Mouse (Mus musculus) liver, adult (tissue): ENCODE results near the gene Zfp108.

Experiments used
- GATA4 ChIP-seq: IDR thresholded peaks from 2 replicates; pipeline ENCODE4 v1.6.1; 2014; ENCODE audit warnings: mild to moderate bottlenecking, low read length; ENCODE audit not compliant: insufficient replicate concordance

Zfp108 gene

GRCm38 (mm10) chr7:24270288-24270672 lies 15.7 kb downstream of the Zfp108 start, which contains the start of gene Zfp93:
Gene Zfp93, plus strand, starts transcription at chr7:24270420.
- TF ChIP-seq GATA4, result no peak

DNA sequence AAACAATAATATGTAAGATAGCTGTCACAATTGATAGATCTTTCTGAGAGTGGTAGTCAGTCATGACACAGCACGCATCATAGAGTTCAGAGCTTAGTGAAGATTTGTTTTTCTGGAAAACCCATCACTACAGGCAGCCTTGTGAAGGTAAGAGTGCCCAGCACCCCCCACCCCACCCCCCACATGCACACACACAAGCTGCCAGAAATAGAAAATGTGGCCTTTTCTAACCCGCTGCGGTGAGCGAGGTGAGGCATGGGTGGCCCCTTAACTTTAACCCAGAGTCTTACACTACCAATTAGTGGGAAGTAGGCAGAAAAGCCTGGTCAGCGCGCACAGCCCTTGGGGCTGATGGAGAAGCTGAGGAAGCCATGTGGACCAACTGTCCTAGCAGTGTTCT lies 16.6 kb downstream of the Zfp108 start:
- TF ChIP-seq GATA4, result no peak

DNA sequence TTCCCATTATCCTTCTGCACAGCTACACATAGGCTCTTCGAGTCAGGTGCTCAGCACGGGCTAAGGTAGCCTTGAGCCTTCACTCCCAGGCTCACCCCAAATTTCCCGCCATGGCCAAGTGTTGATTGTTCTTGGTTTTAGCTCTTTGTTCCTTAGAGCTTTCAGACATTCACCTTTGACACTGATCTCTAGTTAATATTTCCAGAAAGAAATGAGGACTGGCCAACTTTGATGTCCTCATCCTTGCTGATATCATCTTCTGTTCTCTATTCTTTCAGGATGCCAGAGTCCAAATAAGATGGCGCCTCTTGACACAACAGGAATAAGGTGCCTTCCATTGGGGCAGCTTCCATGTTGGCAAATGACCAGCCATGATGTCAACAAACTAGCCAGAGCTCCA lies 19.9 kb downstream of the Zfp108 start:
- TF ChIP-seq GATA4, result no peak

DNA sequence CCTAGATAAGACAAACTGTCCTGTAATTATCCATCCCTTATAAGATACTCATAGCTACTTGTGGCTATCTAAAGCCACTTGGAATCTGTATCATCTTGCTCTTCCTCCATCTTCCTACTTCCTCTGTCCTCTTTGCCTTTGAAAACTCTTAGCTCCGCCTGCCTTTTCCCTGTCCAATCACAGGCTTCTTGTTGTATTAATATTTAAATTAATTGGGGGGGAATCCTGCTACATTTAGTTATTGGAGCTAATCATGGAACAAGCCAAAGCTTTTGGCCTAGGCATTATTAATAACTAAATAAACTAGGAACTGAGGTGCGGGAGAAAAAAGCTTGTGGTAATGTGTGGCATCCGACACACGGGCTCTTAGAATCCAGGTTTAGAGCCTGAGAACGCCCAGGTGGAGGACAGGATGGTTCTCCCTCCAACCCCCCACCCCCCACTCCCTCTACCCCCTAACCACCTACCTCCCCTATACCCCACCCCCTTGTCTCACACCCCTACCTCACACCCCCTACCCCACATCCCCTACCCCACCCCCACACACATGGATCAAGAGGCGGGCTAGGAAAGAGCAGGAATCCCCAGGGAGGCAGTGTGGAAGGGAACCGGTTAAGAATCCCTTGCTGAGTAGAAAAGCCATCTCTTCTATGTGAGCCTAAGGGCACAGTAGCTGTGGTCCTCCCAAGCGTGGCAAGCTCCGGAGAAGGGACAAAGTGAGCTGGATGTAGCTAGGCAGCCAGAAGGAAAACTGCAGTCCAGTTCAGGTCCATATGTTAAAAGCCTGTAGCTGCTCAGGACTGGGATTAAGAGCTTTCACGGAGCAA lies 25.6 kb downstream of the Zfp108 start:
- TF ChIP-seq GATA4, result no peak

DNA sequence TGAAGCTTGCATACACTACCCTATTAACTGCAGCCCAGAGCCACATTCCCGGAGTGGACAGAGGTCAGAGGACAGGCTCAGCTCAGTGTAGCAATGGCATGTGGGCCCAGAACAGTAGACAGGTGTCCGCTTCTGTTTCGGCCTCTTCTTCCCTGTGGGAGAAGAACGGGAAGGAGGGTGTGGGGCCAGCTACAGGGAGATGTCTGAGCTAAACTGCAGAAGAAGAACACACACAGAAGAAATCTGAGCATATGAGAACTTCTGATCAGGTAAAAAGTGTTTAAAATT lies 26.2 kb downstream of the Zfp108 start:
- TF ChIP-seq GATA4, result no peak

DNA sequence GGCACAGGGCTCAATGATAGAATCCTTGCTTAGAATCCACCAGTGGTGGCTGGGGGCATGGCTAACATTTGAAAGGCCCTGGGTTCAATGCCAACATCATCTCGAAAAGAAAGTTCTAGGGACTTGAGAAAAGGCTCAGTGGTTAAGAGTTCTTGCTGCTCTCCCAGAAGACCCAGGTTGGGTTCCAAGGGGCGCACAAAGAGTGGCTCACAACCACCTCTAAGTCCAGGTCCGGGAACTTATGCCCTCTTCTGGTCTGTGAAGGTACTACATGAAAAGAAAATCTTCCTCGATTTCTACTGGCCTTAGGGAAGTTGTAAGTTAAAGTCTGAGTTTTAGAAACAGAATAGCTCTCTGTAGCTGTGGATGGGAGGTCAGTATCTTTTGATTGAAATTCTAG lies 31.5 kb downstream of the Zfp108 start:
- TF ChIP-seq GATA4, result no peak

- TF ChIP-seq GATA4, result no peak
Observed at GRCm38 (mm10) chr7:24286916-24287315, 32.3 kb downstream of the Zfp108 start.

GRCm38 (mm10) chr7:24287670-24288069 lies 33.1 kb downstream of the Zfp108 start:
- no peak for TF ChIP-seq GATA4

DNA sequence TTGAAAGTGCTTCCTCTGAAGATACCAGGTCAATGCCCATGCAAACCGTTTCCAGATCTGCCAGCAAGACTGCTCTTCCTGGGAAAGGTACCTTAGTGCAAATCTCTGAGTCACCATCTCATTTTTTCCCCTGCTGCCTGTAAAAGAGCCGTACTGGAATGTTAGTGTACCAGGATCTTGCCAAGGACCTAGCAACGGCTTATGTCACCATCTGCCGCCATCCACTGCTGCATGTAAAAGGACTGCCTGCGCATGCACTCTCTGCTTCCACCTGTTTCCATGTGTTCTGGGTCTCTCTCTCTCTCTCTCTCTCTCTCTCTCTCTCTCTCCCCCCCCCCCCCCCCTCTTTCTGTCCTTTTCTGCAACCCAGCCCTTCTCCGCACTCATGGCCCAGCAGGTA lies 33.9 kb downstream of the Zfp108 start:
- no peak for TF ChIP-seq GATA4

DNA sequence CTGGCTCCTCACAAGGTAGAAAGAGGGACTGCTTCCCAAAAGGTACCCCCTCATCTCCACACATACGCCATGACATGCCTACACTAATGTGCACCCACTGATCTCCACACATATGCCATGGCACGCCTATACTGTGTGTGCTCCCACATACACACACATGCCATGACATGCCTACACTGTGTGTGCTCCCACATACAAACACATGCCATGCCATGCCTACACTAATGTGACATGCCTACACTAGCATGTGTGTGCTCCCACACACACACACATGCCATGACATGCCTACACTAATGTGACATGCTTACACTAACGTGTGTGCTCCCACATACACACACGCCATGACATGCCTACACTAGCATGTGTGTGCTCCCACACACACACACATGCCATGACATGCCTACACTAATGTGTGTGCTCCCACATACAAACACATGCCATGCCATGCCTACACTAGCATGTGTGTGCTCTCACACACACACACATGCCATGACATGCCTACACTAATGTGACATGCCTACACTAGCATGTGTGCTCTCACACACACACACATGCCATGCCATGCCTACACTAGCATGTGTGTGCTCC lies 35.6 kb downstream of the Zfp108 start:
- TF ChIP-seq GATA4, result no peak

DNA sequence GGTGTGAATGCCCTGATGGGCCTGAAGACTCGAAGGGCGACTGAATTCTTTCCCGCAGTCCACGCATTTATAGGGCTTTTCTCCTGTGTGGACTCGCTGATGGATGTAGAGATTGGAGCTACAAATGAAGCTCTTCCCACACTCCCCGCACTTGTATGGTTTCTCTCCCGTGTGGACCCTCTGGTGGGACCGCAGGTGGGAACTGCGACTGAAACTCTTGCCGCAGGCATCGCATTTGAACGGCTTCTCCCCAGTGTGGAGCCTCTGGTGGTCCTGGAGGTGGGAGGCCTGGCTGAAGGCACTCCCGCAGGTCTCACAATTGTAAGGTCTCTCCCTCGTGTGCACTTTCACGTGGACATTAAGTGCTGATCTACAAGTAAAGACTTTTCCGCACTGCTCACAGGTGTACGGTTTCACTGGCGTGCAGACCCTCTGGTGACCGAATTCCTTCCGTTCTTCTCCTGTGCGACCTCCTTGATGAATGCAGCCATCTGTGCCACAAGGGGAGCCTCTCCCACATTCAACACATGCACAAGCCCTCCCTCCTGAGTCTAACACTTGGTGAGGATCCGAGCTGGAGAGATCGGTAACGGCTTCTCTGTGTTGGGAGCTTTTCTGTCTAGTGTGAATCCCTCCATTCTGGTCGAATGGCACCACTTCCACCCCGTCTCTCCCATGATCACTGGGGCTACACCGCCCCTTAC lies 36.9 kb downstream of the Zfp108 start:
- TF ChIP-seq GATA4, result no peak

DNA sequence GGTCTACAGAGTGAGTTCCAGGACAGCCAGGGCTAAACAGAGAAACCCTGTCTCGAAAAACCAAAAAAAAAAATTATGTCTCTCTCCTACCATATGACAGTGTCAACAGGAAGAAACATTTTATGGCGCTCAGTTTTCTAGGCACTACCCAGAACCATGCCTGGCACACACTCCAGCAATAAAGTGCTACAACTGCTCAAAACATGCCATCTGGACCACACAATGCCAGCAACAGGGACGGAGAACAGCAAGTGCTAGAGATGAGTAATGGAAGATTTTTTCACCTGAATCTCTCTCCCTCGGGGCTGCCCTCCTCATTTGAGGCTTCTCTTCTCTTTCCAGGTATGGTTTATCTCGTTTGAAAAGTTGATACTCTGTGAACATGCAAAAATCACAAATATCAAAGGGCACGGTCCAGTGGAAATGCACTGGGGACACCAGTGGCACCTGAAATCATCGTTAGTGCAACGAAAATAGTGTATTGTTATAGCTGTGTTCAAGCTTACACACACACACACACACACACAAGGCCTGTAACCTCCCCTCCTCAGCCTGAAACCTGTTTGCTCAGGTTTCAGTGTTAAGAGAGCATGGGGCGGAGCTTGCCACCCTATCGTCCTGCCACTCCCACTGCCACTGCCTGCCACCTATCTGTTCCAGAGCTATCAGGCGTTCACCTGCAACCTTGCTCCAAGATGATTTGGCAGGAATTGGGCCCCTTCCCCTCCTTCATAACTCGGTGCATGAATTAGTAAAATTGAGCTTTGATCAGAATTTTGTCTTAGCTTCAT lies 38.7 kb downstream of the Zfp108 start:
- no peak for TF ChIP-seq GATA4

DNA sequence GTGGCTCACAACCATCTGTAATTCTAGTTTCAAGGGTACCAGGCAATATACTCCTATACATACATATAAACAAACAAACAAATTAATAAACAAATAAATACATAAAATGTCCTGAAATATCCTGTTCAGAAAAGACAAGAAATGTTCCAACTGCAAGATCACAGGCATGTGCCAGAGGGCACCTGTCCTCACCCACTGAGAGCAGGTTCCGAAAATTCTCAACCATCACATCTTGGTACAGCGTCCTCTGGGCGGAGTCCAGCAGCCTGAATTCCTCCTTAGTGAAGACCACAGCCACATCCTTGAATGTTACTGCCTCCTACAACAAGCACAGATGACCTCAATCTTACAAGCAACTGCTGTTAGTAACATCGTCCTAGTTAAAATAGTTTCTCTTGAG lies 40.2 kb downstream of the Zfp108 start:
- no peak for TF ChIP-seq GATA4

DNA sequence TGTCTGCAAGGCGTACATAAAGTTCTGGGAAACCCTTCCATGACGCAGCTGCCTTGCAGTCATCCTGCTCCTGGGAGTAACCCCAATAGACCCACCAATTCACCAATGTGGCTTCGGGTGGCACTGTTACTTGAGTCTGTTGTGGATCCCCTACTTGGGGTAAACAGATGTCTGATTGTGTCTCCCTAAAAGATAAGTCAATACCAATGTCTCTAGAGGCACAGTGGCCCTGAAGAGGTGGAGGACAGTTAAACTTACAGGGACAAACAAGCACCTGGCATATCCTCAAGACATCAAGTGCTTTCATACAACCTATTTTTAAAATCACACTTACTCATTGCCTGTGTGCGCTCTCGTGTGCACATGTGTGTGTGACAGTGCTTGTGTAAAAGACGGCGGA lies 40.8 kb downstream of the Zfp108 start:
- TF ChIP-seq GATA4, result no peak

- no peak for TF ChIP-seq GATA4
Observed at GRCm38 (mm10) chr7:24296386-24296785, 41.8 kb downstream of the Zfp108 start.

DNA sequence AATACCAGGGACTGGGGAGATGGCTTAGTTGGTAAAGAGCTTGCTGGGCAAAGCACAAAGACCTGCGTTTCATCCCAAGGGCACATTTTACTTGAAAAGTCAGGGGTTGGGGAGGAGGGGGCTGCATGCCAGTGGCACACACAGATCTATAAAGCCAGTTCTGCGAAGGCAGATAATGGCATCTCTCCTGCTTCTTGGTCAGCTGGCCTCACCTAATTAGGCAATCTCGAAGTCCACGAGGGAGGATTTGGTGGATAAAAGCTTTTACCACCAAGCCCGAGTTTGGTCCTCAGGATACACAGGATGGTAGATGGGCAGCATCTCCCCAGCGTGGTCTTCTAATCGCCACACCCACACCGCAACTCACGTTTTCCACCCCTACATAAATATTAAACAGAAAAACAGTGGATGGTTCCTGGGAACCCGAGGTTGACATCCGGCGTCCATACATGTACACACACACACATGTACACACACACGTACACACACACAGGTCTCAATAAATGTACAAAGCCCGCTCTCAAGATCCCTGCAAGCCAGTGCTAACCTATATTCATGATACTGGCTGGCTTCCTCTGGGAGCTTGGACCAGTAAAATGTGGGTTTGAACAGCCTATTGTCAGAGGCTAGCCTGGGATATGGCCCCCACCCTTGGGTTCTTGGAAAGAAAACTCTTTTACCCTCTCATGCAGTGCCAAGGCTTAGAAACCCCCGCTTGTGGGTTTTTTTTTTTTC lies 42.9 kb downstream of the Zfp108 start:
- no peak for TF ChIP-seq GATA4

- TF ChIP-seq GATA4, result no peak
Observed at GRCm38 (mm10) chr7:24298635-24298972, 44.0 kb downstream of the Zfp108 start.
